Mouse (Mus musculus): Measurements from ENCODE around the gene Smtn.

DNA sequence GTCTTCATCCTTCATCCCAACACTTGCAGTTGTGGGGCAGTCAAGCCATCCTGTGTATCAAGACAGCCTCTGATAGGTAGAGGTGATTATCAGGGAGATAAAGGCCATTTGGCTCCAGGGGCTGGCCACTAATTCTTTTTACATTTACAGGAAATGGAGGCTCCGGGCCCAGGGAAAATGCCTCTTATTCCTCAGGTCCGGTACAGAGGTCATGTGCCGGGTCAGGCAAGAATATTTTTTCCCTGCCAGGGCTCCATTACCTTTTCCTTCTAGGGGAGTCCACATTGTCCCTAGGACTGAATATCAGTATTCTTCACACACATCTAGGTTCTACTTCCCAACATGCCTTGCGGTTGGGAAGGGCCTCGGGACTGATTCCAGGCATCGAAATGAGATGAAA, 31.8 kb upstream of the Smtn start:
- TF ChIP-seq POLR2A (IDR thresholded peaks at IDR 0.05; ENCODE audit: borderline replicate concordance, extremely low read depth, low read depth, low read length) (no peak), CTCF (IDR thresholded peaks at IDR 0.05; ENCODE audit: insufficient read depth, low read length) (no peak)

Data from lung, adult 2 months (tissue).